Mouse (Mus musculus): ENCODE results near the gene Zmynd11.

- TF ChIP-seq CTCF (IDR thresholded peaks at IDR 0.05; ENCODE audit: extremely low read depth, insufficient read depth, insufficient read length, insufficient replicate concordance), result no peak
- TF ChIP-seq POLR2A (IDR thresholded peaks at IDR 0.05; ENCODE audit: low read depth, low read length), result no peak
These were observed 52.2 kb downstream of the Zmynd11 start for GRCm38 (mm10) chr13:9712971-9713370.

All from spleen, adult 2 months (tissue).